Mouse (Mus musculus) CH12.LX (cell line): Measurements from ENCODE around the gene Heyl.
"Not testable (repeated sequence)": the region's sequence is repeated elsewhere in the genome, so short reads cannot be mapped to it uniquely, and the experiment has no call there.

Source experiments
- CTCF ChIP-seq, 2 experiments: IDR thresholded peaks in 1 of 2; conservative IDR thresholded peaks in 1 of 2; 2 replicates each; pipeline ENCODE4 v1.5.1; 2011 to 2012; ENCODE audit warnings: low read depth in 2 of 2, low read length in 2 of 2, improper control_type of control experiment in 1 of 2, inconsistent platforms in 1 of 2, mild to moderate bottlenecking in 1 of 2, moderate library complexity in 1 of 2
- JUN ChIP-seq: IDR thresholded peaks from 2 replicates; pipeline ENCODE4 v1.6.1; 2011; ENCODE audit warnings: low read depth, mild to moderate bottlenecking, low read length, improper control_type of control experiment, moderate library complexity; ENCODE audit not compliant: insufficient read depth
- MAX ChIP-seq: IDR thresholded peaks from 2 replicates; pipeline ENCODE4 v1.6.1; 2011; ENCODE audit warnings: low read length, improper control_type of control experiment
- POLR2A ChIP-seq: IDR thresholded peaks from 2 replicates; pipeline ENCODE4 v1.6.1; 2011; ENCODE audit warnings: low read depth, mild to moderate bottlenecking, improper control_type of control experiment, low read length

- TF ChIP-seq JUN; CTCF (conservative IDR thresholded peaks at IDR 0.05 in 1 of 2, IDR thresholded peaks at IDR 0.05 in 1 of 2; ENCODE audit: low read depth in 2 of 2, low read length in 2 of 2); MAX; POLR2A: not testable (repeated sequence)
Measured at GRCm38 (mm10) chr4:123282915-123283674, 49.7 kb downstream of the Heyl start.
